In the genomic region with DNA sequence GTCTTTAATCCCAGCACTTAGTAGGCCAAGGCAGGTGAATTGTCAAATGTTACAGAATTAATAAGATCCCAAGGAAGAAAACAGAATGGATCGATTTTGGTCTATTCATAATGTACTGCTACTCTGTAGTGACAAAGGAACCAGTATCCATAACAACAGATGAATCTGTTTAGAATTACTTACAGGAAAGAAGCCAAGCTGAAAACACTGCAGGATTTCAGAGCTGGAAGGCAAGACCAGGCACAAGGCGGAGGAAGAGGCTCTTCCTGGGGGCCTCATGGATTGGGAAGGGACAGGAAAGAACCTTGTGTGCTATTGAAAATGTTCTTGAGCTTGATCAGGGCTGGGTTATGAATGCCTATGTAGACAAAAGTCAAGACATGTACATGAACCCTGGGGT, we compare ENCODE assay signal across 23 mouse cellular contexts. TPM values are rescaled to one million over a fixed set of nuclear protein-coding genes. Genes with fewer than 3 reads are reported as not detected.
DNase-seq lines count a peak whose midpoint lies in the region; ATAC-seq and TF ChIP-seq lines count a peak whose summit lies in the region.
"Had no signal": no experiment of that assay in that cellular context is flagged by ENCODE, and none has a peak within 500 bp of the region (broad histone marks: within the 10 kb centered on the region; RNA-seq: fewer than 3 reads in every experiment).

No protein-coding gene starts in this region.

- H3K9me3 ChIP-seq in forebrain, postnatal 0 days (ENCODE audit: low read length) = no peaks in the 10 kb centered on the region
- no peaks in the 10 kb centered on the region for H3K9me3 ChIP-seq in forebrain, embryonic 11.5 days (ENCODE audit: control insufficient read depth, low read length)
- H3K9me3 ChIP-seq in limb, embryonic 14.5 days (ENCODE audit: control insufficient read depth, low read length) = no peaks in the 10 kb centered on the region
- no peaks in the 10 kb centered on the region for H3K9me3 ChIP-seq in limb, embryonic 10.5 days (replicated peaks)
- H3K9me3 ChIP-seq: embryonic facial prominence, embryonic 13.5 days; forebrain, embryonic 12.5 days had no signal

- H3K36me3 ChIP-seq in forebrain, postnatal 0 days (ENCODE audit: insufficient read depth) = peaks cover 18% of the 10 kb centered on the region; the same call in 1 of the 2 replicates
- no peaks in the 10 kb centered on the region for H3K36me3 ChIP-seq in forebrain, embryonic 11.5 days (ENCODE audit: control insufficient read depth, insufficient read depth, low read length)
- no peaks in the 10 kb centered on the region for H3K36me3 ChIP-seq in limb, embryonic 14.5 days (ENCODE audit: control insufficient read depth, insufficient read depth, low read length)
- H3K36me3 ChIP-seq in limb, embryonic 10.5 days = 0 out of 2 replicates have a peak, but pooled peaks cover under 1% of the 10 kb centered on the region
- H3K36me3 ChIP-seq: embryonic facial prominence, embryonic 13.5 days; forebrain, embryonic 12.5 days had no signal

- no peak overlapping the region for H3K4me2 ChIP-seq in forebrain, postnatal 0 days (ENCODE audit: low read depth)
- H3K4me2 ChIP-seq in forebrain, embryonic 11.5 days (ENCODE audit: low read depth, low read length, severe bottlenecking) = no peak overlapping the region
- no peak overlapping the region for H3K4me2 ChIP-seq in limb, embryonic 14.5 days (replicated peaks; ENCODE audit: low read depth, low read length, severe bottlenecking)
- H3K4me2 ChIP-seq: embryonic facial prominence, embryonic 13.5 days; forebrain, embryonic 12.5 days had no signal

- peaks cover 11% of the 10 kb centered on the region; the same call in 1 of the 2 replicates for H3K27me3 ChIP-seq in forebrain, postnatal 0 days (ENCODE audit: insufficient read depth, low read length)
- peaks cover 25% of the 10 kb centered on the region for H3K27me3 ChIP-seq in forebrain, embryonic 11.5 days (ENCODE audit: control insufficient read depth, insufficient read depth, low read length)
- H3K27me3 ChIP-seq in limb, embryonic 14.5 days (ENCODE audit: control insufficient read depth, insufficient read depth, low read length) = peaks cover 31% of the 10 kb centered on the region
- H3K27me3 ChIP-seq in limb, embryonic 10.5 days (ENCODE audit: low read depth, poor library complexity, severe bottlenecking) = peaks cover 69% of the 10 kb centered on the region

- H3K4me1 ChIP-seq in forebrain, postnatal 0 days (ENCODE audit: insufficient read depth) = no peaks in the 10 kb centered on the region; the same call in 1 of the 2 replicates
- H3K4me1 ChIP-seq in forebrain, embryonic 11.5 days (replicated peaks; ENCODE audit: control insufficient read depth, insufficient read depth, low read length) = peaks cover 8% of the 10 kb centered on the region
- peaks cover 4% of the 10 kb centered on the region for H3K4me1 ChIP-seq in limb, embryonic 14.5 days (ENCODE audit: control insufficient read depth, insufficient read depth, low read length)
- peaks cover 51% of the 10 kb centered on the region for H3K4me1 ChIP-seq in limb, embryonic 10.5 days

- 47% methylated on average over 2 of the region's 2 CpGs for WGBS in forebrain, postnatal 0 days
- 73% methylated on average over 2 of the region's 2 CpGs for WGBS in forebrain, embryonic 11.5 days
- WGBS in limb, embryonic 14.5 days = 70% methylated on average over 2 of the region's 2 CpGs
- WGBS in limb, embryonic 10.5 days = 86% methylated on average over 2 of the region's 2 CpGs

- H3K4me3 ChIP-seq in forebrain, postnatal 0 days (ENCODE audit: low read depth, low read length) = no peak overlapping the region
- H3K4me3 ChIP-seq in forebrain, embryonic 11.5 days (ENCODE audit: low read depth, low read length) = no peak overlapping the region
- H3K4me3 ChIP-seq in limb, embryonic 14.5 days (replicated peaks; ENCODE audit: low read length) = no peak overlapping the region
- H3K4me3 ChIP-seq in limb, embryonic 10.5 days = no peak overlapping the region
- H3K4me3 ChIP-seq: embryonic facial prominence, embryonic 13.5 days; forebrain, embryonic 12.5 days had no signal

- peak; percentile 56 for ATAC-seq in forebrain, postnatal 0 days
- no peak for ATAC-seq in forebrain, embryonic 11.5 days (replicated peaks; ENCODE audit: low FRiP score)
- ATAC-seq in limb, embryonic 14.5 days (ENCODE audit: low FRiP score, low read depth) = no peak
- ATAC-seq: activated CD4-positive, CD25-positive, alpha-beta regulatory T cell, adult 4 months; forebrain, embryonic 14.5 days; forebrain, embryonic 16.5 days; Patski had no signal

- no peak for DNase-seq in forebrain, postnatal 0 days
- no peak for DNase-seq in forebrain, embryonic 11.5 days (ENCODE audit: low spot score)
- peak; percentile 12 for DNase-seq in limb, embryonic 14.5 days (ENCODE audit: low spot score)
- DNase-seq in limb, embryonic 10.5 days (ENCODE audit: low spot score) = no peak
- DNase-seq in thymus, postnatal 14 days = no peak
- DNase-seq: adrenal gland, adult 8-10 months; adrenal gland, postnatal 14 days; adrenal gland, postnatal 36 days; cerebellum, adult 11-12 months; cerebellum, adult 2 months; cerebellum, adult 9-10 months; cerebellum, postnatal 10 days; cerebellum, postnatal 25 days had no signal

- no peak overlapping the region for H3K9ac ChIP-seq in forebrain, postnatal 0 days
- H3K9ac ChIP-seq in forebrain, embryonic 11.5 days (ENCODE audit: low read length) = no peak overlapping the region
- H3K9ac ChIP-seq in limb, embryonic 14.5 days (ENCODE audit: low read depth, low read length, severe bottlenecking) = no peak overlapping the region
- H3K9ac ChIP-seq: embryonic facial prominence, embryonic 13.5 days; forebrain, embryonic 12.5 days had no signal

- H3K27ac ChIP-seq in forebrain, postnatal 0 days (ENCODE audit: low read depth, low read length) = no peak overlapping the region
- H3K27ac ChIP-seq in forebrain, embryonic 11.5 days (ENCODE audit: low read depth, low read length) = no peak overlapping the region
- H3K27ac ChIP-seq in limb, embryonic 14.5 days (replicated peaks; ENCODE audit: low read depth, low read length) = no peak overlapping the region
- no peak overlapping the region for H3K27ac ChIP-seq in limb, embryonic 10.5 days
- H3K27ac ChIP-seq: embryonic facial prominence, embryonic 13.5 days; forebrain, embryonic 12.5 days had no signal

- TF ChIP-seq CTCF in forebrain, postnatal 0 days (IDR thresholded peaks at IDR 0.05; ENCODE audit: low read depth) = no peak

- TF ChIP-seq POLR2A in limb, embryonic 14.5 days (IDR thresholded peaks at IDR 0.05; ENCODE audit: borderline replicate concordance, extremely low read depth, insufficient read depth, insufficient read length) = no peak

RNA-seq across cellular contexts. Expression of gene Fbxo41, which starts 17.1 kb away (rescaled TPM):
- 42.5 and 46.7 TPM in 2 replicates for total RNA-seq in forebrain, postnatal 0 days (2014; rRNA removed)
- polyA plus RNA-seq in forebrain, postnatal 0 days (2015; fragmentation: Nextera tagmentation; extraction: Ambion mirVana) = 8.4 and 11.9 TPM in 2 replicates
- 0.93 and 1.1 TPM in 2 replicates for polyA plus RNA-seq in forebrain, embryonic 11.5 days (2014; fragmentation: Nextera tagmentation; extraction: Ambion mirVana)
- polyA plus RNA-seq in limb, embryonic 14.5 days (2012; rRNA removed) = 1.7 and 2.5 TPM in 2 replicates
- 0.45 and 0.48 TPM in 2 replicates for polyA plus RNA-seq in limb, embryonic 14.5 days (2014; fragmentation: Nextera tagmentation; extraction: Ambion mirVana)
- 0.87 and 2.0 TPM in 2 replicates for polyA plus RNA-seq in limb, embryonic 10.5 days (2016; fragmentation: Nextera tagmentation; extraction: Ambion mirVana)

RNA-seq across cellular contexts. Expression of gene Egr4, which starts 27.7 kb away (rescaled TPM):
- 1.3 and 1.7 TPM in 2 replicates for total RNA-seq in forebrain, postnatal 0 days (2014; rRNA removed)
- polyA plus RNA-seq in forebrain, postnatal 0 days (2015; fragmentation: Nextera tagmentation; extraction: Ambion mirVana) = 1.9 and 2.0 TPM in 2 replicates
- not detected in 2 replicates for polyA plus RNA-seq in forebrain, embryonic 11.5 days (2014; fragmentation: Nextera tagmentation; extraction: Ambion mirVana)
- polyA plus RNA-seq in limb, embryonic 14.5 days (2012; rRNA removed) = 0.05 and 0.08 TPM in 2 replicates
- not detected in 2 replicates for polyA plus RNA-seq in limb, embryonic 14.5 days (2014; fragmentation: Nextera tagmentation; extraction: Ambion mirVana)
- polyA plus RNA-seq in limb, embryonic 10.5 days (2016; fragmentation: Nextera tagmentation; extraction: Ambion mirVana) = not detected in 2 replicates
- total RNA-seq: adrenal gland, adult 18-20 months; adrenal gland, adult 8-10 months; adrenal gland, postnatal 36 days; MEL had no signal
- polyA plus RNA-seq: activated CD4-positive, CD25-positive, alpha-beta regulatory T cell, adult 4 months; C2C12; embryonic facial prominence, embryonic 11.5 days; embryonic facial prominence, embryonic 13.5 days; forebrain, embryonic 12.5 days; forebrain, embryonic 14.5 days; Patski had no signal

RNA-seq across cellular contexts. Expression of gene Pradc1, which starts 34.0 kb away (rescaled TPM):
- total RNA-seq in forebrain, postnatal 0 days (2014; rRNA removed) = 7.1 and 15.2 TPM in 2 replicates
- 31.3 and 36.4 TPM in 2 replicates for polyA plus RNA-seq in forebrain, postnatal 0 days (2015; fragmentation: Nextera tagmentation; extraction: Ambion mirVana)
- polyA plus RNA-seq in forebrain, embryonic 11.5 days (2014; fragmentation: Nextera tagmentation; extraction: Ambion mirVana) = 26.3 and 27.5 TPM in 2 replicates
- 27.6 and 30.0 TPM in 2 replicates for polyA plus RNA-seq in limb, embryonic 14.5 days (2012; rRNA removed)
- 26.8 and 29.6 TPM in 2 replicates for polyA plus RNA-seq in limb, embryonic 14.5 days (2014; fragmentation: Nextera tagmentation; extraction: Ambion mirVana)
- polyA plus RNA-seq in limb, embryonic 10.5 days (2016; fragmentation: Nextera tagmentation; extraction: Ambion mirVana) = 23.3 and 29.0 TPM in 2 replicates

RNA-seq across cellular contexts. Expression of gene Cct7, which starts 34.4 kb away (rescaled TPM):
- 273 and 320 TPM in 2 replicates for total RNA-seq in forebrain, postnatal 0 days (2014; rRNA removed)
- polyA plus RNA-seq in forebrain, postnatal 0 days (2015; fragmentation: Nextera tagmentation; extraction: Ambion mirVana) = 552 and 579 TPM in 2 replicates
- 647 and 695 TPM in 2 replicates for polyA plus RNA-seq in forebrain, embryonic 11.5 days (2014; fragmentation: Nextera tagmentation; extraction: Ambion mirVana)
- 203 and 247 TPM in 2 replicates for polyA plus RNA-seq in limb, embryonic 14.5 days (2012; rRNA removed)
- 416 and 417 TPM in 2 replicates for polyA plus RNA-seq in limb, embryonic 14.5 days (2014; fragmentation: Nextera tagmentation; extraction: Ambion mirVana)
- polyA plus RNA-seq in limb, embryonic 10.5 days (2016; fragmentation: Nextera tagmentation; extraction: Ambion mirVana) = 778 and 852 TPM in 2 replicates

RNA-seq across cellular contexts. Expression of gene Smyd5, which starts 53.9 kb away (rescaled TPM):
- 63.2 and 65.8 TPM in 2 replicates for total RNA-seq in forebrain, postnatal 0 days (2014; rRNA removed)
- 49.3 and 61.7 TPM in 2 replicates for polyA plus RNA-seq in forebrain, postnatal 0 days (2015; fragmentation: Nextera tagmentation; extraction: Ambion mirVana)
- 49.8 and 52.7 TPM in 2 replicates for polyA plus RNA-seq in forebrain, embryonic 11.5 days (2014; fragmentation: Nextera tagmentation; extraction: Ambion mirVana)
- polyA plus RNA-seq in limb, embryonic 14.5 days (2012; rRNA removed) = 69.5 and 76.0 TPM in 2 replicates
- 40.2 and 45.4 TPM in 2 replicates for polyA plus RNA-seq in limb, embryonic 14.5 days (2014; fragmentation: Nextera tagmentation; extraction: Ambion mirVana)
- 88.0 and 104 TPM in 2 replicates for polyA plus RNA-seq in limb, embryonic 10.5 days (2016; fragmentation: Nextera tagmentation; extraction: Ambion mirVana)
